19 mouse cellular contexts compared by ENCODE assay signal in genomic region chr16:14297137-14297536, GRCm38 (mm10). TPM values are rescaled to one million over a fixed set of nuclear protein-coding genes. Genes with fewer than 3 reads are reported as not detected.
DNase-seq lines count a peak whose midpoint lies in the region; ATAC-seq and TF ChIP-seq lines count a peak whose summit lies in the region.
"Had no signal": no experiment of that assay in that cellular context is flagged by ENCODE, and none has a peak within 500 bp of the region (broad histone marks: within the 10 kb centered on the region; RNA-seq: fewer than 3 reads in every experiment).

No protein-coding gene starts in this region.

- H3K36me3 ChIP-seq in forebrain, postnatal 0 days (ENCODE audit: insufficient read depth): peaks cover 22% of the 10 kb centered on the region
- H3K36me3 ChIP-seq in forebrain, embryonic 12.5 days (replicated peaks): peaks cover 43% of the 10 kb centered on the region
- H3K36me3 ChIP-seq in lung, embryonic 14.5 days (ENCODE audit: insufficient read depth): peaks cover 38% of the 10 kb centered on the region
- H3K36me3 ChIP-seq in intestine, embryonic 15.5 days: peaks cover 10% of the 10 kb centered on the region; the same call in 1 of the 2 replicates
- peaks cover 11% of the 10 kb centered on the region for H3K36me3 ChIP-seq in stomach, postnatal 0 days (ENCODE audit: control insufficient read depth, insufficient read depth, low read length)

- no peaks in the 10 kb centered on the region for H3K4me1 ChIP-seq in forebrain, postnatal 0 days (ENCODE audit: insufficient read depth)
- peaks cover 3% of the 10 kb centered on the region for H3K4me1 ChIP-seq in forebrain, embryonic 12.5 days
- H3K4me1 ChIP-seq in lung, embryonic 14.5 days (ENCODE audit: insufficient read depth): no peaks in the 10 kb centered on the region
- peaks cover 8% of the 10 kb centered on the region for H3K4me1 ChIP-seq in intestine, embryonic 15.5 days (replicated peaks)
- no peaks in the 10 kb centered on the region for H3K4me1 ChIP-seq in stomach, postnatal 0 days (replicated peaks; ENCODE audit: control insufficient read depth, insufficient read depth)

- WGBS in forebrain, postnatal 0 days: 62% methylated on average over 3 of the region's 3 CpGs
- 91% methylated on average over 3 of the region's 3 CpGs for WGBS in forebrain, embryonic 12.5 days
- WGBS in lung, embryonic 14.5 days: 55% methylated on average over 3 of the region's 3 CpGs
- 60% methylated on average over 3 of the region's 3 CpGs for WGBS in intestine, embryonic 15.5 days
- WGBS in stomach, postnatal 0 days: 47% methylated on average over 3 of the region's 3 CpGs

- H3K4me3 ChIP-seq in forebrain, postnatal 0 days (ENCODE audit: low read depth, low read length): no peak overlapping the region
- H3K4me3 ChIP-seq in forebrain, embryonic 12.5 days (replicated peaks): no peak overlapping the region
- no peak overlapping the region for H3K4me3 ChIP-seq in lung, embryonic 14.5 days (ENCODE audit: low read depth, low read length)
- H3K4me3 ChIP-seq in intestine, embryonic 15.5 days (replicated peaks): no peak overlapping the region
- no peak overlapping the region for H3K4me3 ChIP-seq in stomach, postnatal 0 days (ENCODE audit: low read depth, low read length)
- H3K4me3 ChIP-seq: erythroblast, embryonic 14.5 days; hindbrain, embryonic 10.5 days; limb, embryonic 10.5 days; midbrain, embryonic 13.5 days; neural tube, embryonic 12.5 days had no signal

- peak overlapping the region; percentile 24; the same call in 1 of the 2 replicates for H3K27ac ChIP-seq in forebrain, postnatal 0 days (ENCODE audit: low read depth, low read length)
- H3K27ac ChIP-seq in forebrain, embryonic 12.5 days: no peak overlapping the region
- peak overlapping the region; percentile 78 for H3K27ac ChIP-seq in lung, embryonic 14.5 days (ENCODE audit: low read depth)
- peak overlapping the region; percentile 56; the same call in 1 of the 2 replicates for H3K27ac ChIP-seq in intestine, embryonic 15.5 days
- peak overlapping the region; percentile 84 for H3K27ac ChIP-seq in stomach, postnatal 0 days (replicated peaks)
- H3K27ac ChIP-seq: hindbrain, embryonic 10.5 days; limb, embryonic 10.5 days; midbrain, embryonic 13.5 days; neural tube, embryonic 12.5 days had no signal

- no peak overlapping the region for H3K4me2 ChIP-seq in forebrain, postnatal 0 days (ENCODE audit: low read depth)
- no peak overlapping the region for H3K4me2 ChIP-seq in forebrain, embryonic 12.5 days
- no peak overlapping the region for H3K4me2 ChIP-seq in lung, embryonic 14.5 days
- no peak overlapping the region for H3K4me2 ChIP-seq in intestine, embryonic 15.5 days (replicated peaks)
- no peak overlapping the region for H3K4me2 ChIP-seq in stomach, postnatal 0 days (replicated peaks; ENCODE audit: low read depth)
- H3K4me2 ChIP-seq: midbrain, embryonic 13.5 days; neural tube, embryonic 12.5 days had no signal

- no peaks in the 10 kb centered on the region for H3K9me3 ChIP-seq in forebrain, postnatal 0 days (ENCODE audit: low read length)
- H3K9me3 ChIP-seq in forebrain, embryonic 12.5 days: no peaks in the 10 kb centered on the region
- no peaks in the 10 kb centered on the region for H3K9me3 ChIP-seq in lung, embryonic 14.5 days (ENCODE audit: low read depth, low read length)
- no peaks in the 10 kb centered on the region for H3K9me3 ChIP-seq in intestine, embryonic 15.5 days
- H3K9me3 ChIP-seq in stomach, postnatal 0 days (ENCODE audit: control insufficient read depth, low read length): no peaks in the 10 kb centered on the region
- H3K9me3 ChIP-seq: hindbrain, embryonic 10.5 days; limb, embryonic 10.5 days; midbrain, embryonic 13.5 days; neural tube, embryonic 12.5 days had no signal

- peak; percentile 87 for ATAC-seq in forebrain, postnatal 0 days
- no peak for ATAC-seq in forebrain, embryonic 12.5 days (ENCODE audit: low FRiP score)
- peak; percentile 15; the same call in 1 of the 2 replicates for ATAC-seq in lung, embryonic 14.5 days (ENCODE audit: insufficient read depth)
- ATAC-seq in intestine, embryonic 15.5 days: no peak
- ATAC-seq in stomach, postnatal 0 days (ENCODE audit: low FRiP score, low TSS enrichment): 0 out of 2 replicates have a peak, but pooled peaks have one; percentile 11
- ATAC-seq: liver, postnatal 0 days; midbrain, embryonic 13.5 days had no signal

- no peak for TF ChIP-seq CTCF in forebrain, postnatal 0 days (IDR thresholded peaks at IDR 0.05; ENCODE audit: low read depth)
- no peak for TF ChIP-seq CTCF in lung, embryonic 14.5 days (IDR thresholded peaks at IDR 0.05; ENCODE audit: low read depth)
- TF ChIP-seq CTCF in stomach, postnatal 0 days (IDR thresholded peaks at IDR 0.05; ENCODE audit: low read depth): no peak

- no peak overlapping the region for H3K9ac ChIP-seq in forebrain, postnatal 0 days
- no peak overlapping the region for H3K9ac ChIP-seq in forebrain, embryonic 12.5 days
- H3K9ac ChIP-seq in lung, embryonic 14.5 days: no peak overlapping the region
- no peak overlapping the region for H3K9ac ChIP-seq in intestine, embryonic 15.5 days
- H3K9ac ChIP-seq in stomach, postnatal 0 days (ENCODE audit: low read length): no peak overlapping the region
- H3K9ac ChIP-seq: liver, postnatal 0 days; midbrain, embryonic 13.5 days; neural tube, embryonic 12.5 days had no signal

- H3K27me3 ChIP-seq in forebrain, postnatal 0 days (ENCODE audit: insufficient read depth, low read length): no peaks in the 10 kb centered on the region
- peaks cover 9% of the 10 kb centered on the region for H3K27me3 ChIP-seq in forebrain, embryonic 12.5 days
- H3K27me3 ChIP-seq in lung, embryonic 14.5 days (ENCODE audit: insufficient read depth, low read length): no peaks in the 10 kb centered on the region
- no peaks in the 10 kb centered on the region for H3K27me3 ChIP-seq in intestine, embryonic 15.5 days (replicated peaks)
- no peaks in the 10 kb centered on the region for H3K27me3 ChIP-seq in stomach, postnatal 0 days (ENCODE audit: control insufficient read depth, insufficient read depth, low read length)

- peak; percentile 52 for DNase-seq in forebrain, postnatal 0 days
- DNase-seq in lung, embryonic 14.5 days: peak; percentile 56
- DNase-seq in lung, adult 18-20 months: no peak
- DNase-seq in stomach, postnatal 0 days (ENCODE audit: low spot score): no peak
- no peak for DNase-seq in right cerebral cortex, postnatal 25 days
- DNase-seq: adrenal gland, postnatal 36 days; B cell, adult 2 months; cerebellum, adult 2 months; cerebellum, postnatal 36 days; gastrocnemius, postnatal 36 days; liver, postnatal 0 days had no signal

- no peak for TF ChIP-seq EP300 in stomach, postnatal 0 days (optimal IDR thresholded peaks at IDR 0.05)

RNA-seq across cellular contexts. Expression of gene Myh11, which starts 6.0 kb away (rescaled TPM):
- total RNA-seq in forebrain, postnatal 0 days (2014; rRNA removed): 0.69 and 2.0 TPM in 2 replicates
- polyA plus RNA-seq in forebrain, postnatal 0 days (2015; fragmentation: Nextera tagmentation; extraction: Ambion mirVana): 0.52 and 0.53 TPM in 2 replicates
- polyA plus RNA-seq in forebrain, embryonic 12.5 days (2016; fragmentation: Nextera tagmentation; extraction: Ambion mirVana): 0.15 and 0.43 TPM in 2 replicates
- polyA plus RNA-seq in lung, embryonic 14.5 days (2014; fragmentation: Nextera tagmentation; extraction: Ambion mirVana): 67.4 and 69.8 TPM in 2 replicates
- polyA plus RNA-seq in intestine, embryonic 15.5 days (2015; fragmentation: Nextera tagmentation; extraction: Ambion mirVana): 154 and 160 TPM in 2 replicates
- 202 and 245 TPM in 2 replicates for polyA plus RNA-seq in stomach, postnatal 0 days (2015; fragmentation: Nextera tagmentation; extraction: Ambion mirVana)
- total RNA-seq: megakaryocyte, adult 5-6 weeks had no signal

RNA-seq across cellular contexts. Expression of gene Fopnl, which starts 20.1 kb away (rescaled TPM):
- 111 and 120 TPM in 2 replicates for total RNA-seq in forebrain, postnatal 0 days (2014; rRNA removed)
- 216 and 222 TPM in 2 replicates for polyA plus RNA-seq in forebrain, postnatal 0 days (2015; fragmentation: Nextera tagmentation; extraction: Ambion mirVana)
- polyA plus RNA-seq in forebrain, embryonic 12.5 days (2016; fragmentation: Nextera tagmentation; extraction: Ambion mirVana): 176 and 177 TPM in 2 replicates
- polyA plus RNA-seq in lung, embryonic 14.5 days (2014; fragmentation: Nextera tagmentation; extraction: Ambion mirVana): 160 and 166 TPM in 2 replicates
- polyA plus RNA-seq in intestine, embryonic 15.5 days (2015; fragmentation: Nextera tagmentation; extraction: Ambion mirVana): 120 and 127 TPM in 2 replicates
- polyA plus RNA-seq in stomach, postnatal 0 days (2015; fragmentation: Nextera tagmentation; extraction: Ambion mirVana): 105 and 114 TPM in 2 replicates

Comparison
In these comparisons a context has a peak if more than half of its experiments do, and no peak if none do; other contexts are left out.
1. ATAC-seq: peak in forebrain, postnatal 0 days (single experiment), lung, embryonic 14.5 days (single experiment) and stomach, postnatal 0 days (single experiment); none in forebrain, embryonic 12.5 days (single experiment) and intestine, embryonic 15.5 days (single experiment).
2. DNase-seq: peak in forebrain, postnatal 0 days (single experiment) and lung, embryonic 14.5 days (single experiment); none in lung, adult 18-20 months (0 of 2), stomach, postnatal 0 days (single experiment) and right cerebral cortex, postnatal 25 days (single experiment).
3. RNA of gene Myh11, which starts 6.0 kb away (polyA plus RNA-seq): 202 to 245 TPM in stomach, postnatal 0 days, 154 to 160 TPM in intestine, embryonic 15.5 days and 67.4 to 69.8 TPM in lung, embryonic 14.5 days; 0.52 to 0.53 TPM in forebrain, postnatal 0 days and 0.15 to 0.43 TPM in forebrain, embryonic 12.5 days; every median in the first group is over 10 times any median in the second.